Mouse (Mus musculus) frontal cortex, postnatal 14 days (tissue): ENCODE results near the gene Dhx9.
"Not testable (repeated sequence)": the region's sequence is repeated elsewhere in the genome, so short reads cannot be mapped to it uniquely, and the experiment has no call there.

ENCODE experiments used
- DNase-seq, 2 experiments: peaks; one replicate each; pipeline ENCODE4 v3.0.0; 2022; ENCODE audit warnings: low spot score in 2 of 2

The Dhx9 gene

DNA sequence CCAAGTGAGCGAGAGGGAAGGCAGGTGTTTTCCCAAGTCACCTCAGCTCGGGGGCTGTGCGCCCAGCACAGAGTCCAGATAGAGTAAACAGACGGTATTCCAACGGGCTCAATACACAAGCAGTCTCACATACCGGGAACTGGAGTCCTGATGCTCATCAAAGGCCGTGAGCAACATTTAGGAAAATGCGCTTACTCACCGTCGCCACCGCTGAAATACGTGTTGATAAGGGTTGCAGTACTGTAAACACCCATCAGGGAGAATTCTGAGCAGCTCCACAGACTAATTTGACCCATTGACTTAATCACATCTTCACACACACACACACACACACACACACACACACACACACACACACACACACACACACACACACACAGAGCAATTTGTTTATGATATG is 63.2 kb downstream of the Dhx9 start:
- no peak for DNase-seq

DNA sequence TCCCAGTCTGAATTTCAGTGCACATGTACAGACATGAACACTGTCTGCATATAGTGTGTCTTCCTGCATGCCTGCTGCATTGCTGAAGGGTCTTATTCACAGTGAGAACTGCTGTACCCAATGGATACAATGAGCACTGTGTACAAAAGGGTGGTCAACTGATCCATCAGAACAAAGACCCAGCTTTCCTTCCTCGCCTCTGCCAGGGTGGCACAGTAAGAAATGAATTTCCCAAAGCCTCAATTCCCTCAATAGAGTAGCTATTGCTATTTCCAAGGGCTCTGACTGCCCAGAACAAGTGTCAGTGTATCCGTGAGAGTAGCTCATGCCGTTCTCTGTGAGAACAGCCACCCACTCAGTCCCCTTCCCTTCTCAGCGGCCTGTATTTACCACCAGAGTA is 69.7 kb downstream of the Dhx9 start:
- not testable (repeated sequence) for DNase-seq

DNA sequence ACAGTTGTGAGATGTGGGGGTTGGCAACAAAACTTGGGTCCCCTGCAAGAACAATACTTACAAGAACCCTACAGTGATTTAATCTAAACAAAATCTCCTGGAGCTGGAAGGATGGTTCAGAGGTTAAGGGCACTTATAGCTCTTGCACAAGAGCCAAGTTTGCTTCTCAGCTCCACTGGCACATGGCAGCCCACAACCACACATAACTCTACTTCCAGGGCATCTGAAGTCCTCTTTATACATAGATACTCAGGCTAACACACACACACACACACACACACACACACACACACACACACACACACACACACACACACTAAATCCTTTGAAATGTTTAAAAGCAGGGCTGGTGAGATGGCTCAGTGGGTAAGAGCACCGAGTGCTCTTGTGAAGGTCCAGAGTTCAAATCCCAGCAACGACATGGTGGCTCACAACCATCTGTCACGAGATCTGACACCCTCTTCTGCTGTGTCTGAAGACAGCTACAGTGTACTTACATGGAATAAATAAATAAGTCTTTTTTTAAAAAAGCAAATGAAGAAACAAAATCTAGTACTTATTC is 71.1 kb downstream of the Dhx9 start:
- DNase-seq = not testable (repeated sequence)

DNA sequence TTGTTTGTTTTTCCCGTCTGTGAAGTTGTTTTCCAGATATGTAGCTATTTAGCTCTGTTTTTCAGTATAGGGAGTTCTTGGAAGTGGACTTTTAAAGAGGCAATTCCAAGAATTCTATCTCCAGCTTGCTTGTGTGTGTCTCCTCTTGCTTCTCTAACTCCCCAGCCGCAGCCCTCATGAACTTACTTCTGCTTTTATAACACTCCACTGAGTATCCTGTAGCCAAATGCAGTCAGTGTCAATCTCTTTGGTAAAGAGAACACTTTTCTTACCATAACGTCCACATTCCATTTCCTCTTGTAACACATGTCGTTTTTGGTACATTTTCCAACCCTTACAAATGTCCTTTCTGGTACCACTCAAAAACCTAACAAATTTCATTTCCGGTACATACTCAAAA is 71.7 kb downstream of the Dhx9 start:
- not testable (repeated sequence) for DNase-seq

DNA sequence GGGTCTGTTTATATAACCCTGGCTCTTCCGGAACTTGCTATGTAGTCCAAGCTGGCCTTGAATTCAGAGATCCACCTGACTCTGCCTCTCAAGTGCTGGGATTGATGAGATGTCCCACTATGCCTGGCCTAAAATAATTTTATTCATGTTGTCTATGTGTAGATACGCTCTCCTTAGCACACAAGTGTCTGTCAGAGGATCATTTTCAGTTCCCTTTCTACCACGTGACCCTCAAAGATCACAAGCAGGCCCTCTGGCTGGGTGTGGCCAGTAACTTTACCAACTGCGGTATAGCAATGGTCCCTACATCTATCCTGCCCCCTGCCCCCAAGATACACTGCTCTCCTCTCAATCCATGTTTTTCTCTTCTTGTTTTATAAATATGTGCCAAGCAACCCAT is 72.5 kb downstream of the Dhx9 start:
- peak; percentile 31 to 34 for DNase-seq

DNA sequence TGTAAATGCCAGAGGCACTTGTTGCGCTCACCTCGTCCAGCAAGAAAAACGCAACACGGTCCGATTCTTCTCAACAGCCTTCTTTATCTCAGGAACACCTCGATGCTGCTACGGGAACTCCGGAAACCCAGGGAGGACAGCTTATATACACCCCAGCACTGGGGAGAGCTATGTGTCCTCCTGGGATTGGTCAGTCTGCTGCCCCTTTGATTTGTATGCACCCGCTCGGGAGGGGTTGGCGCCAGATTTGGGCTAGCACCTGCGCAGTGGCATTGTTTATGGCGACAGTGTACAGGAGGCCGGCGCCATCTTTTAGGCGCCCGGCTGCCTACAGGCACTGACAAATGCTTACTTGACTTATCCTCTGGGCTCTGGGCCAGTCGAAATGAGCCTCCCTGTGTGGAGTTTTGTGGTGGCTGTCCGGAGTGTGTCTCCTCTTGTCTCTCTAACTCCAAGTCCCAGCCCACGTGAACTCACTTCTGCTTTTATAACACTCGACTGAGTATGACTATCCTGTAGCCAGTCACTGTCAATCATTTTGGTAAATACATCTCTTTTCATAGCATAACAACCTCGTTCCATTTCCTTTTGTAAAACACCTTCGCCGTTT is 73.2 kb downstream of the Dhx9 start:
- peak; percentile 64 to 86 for DNase-seq

DNA sequence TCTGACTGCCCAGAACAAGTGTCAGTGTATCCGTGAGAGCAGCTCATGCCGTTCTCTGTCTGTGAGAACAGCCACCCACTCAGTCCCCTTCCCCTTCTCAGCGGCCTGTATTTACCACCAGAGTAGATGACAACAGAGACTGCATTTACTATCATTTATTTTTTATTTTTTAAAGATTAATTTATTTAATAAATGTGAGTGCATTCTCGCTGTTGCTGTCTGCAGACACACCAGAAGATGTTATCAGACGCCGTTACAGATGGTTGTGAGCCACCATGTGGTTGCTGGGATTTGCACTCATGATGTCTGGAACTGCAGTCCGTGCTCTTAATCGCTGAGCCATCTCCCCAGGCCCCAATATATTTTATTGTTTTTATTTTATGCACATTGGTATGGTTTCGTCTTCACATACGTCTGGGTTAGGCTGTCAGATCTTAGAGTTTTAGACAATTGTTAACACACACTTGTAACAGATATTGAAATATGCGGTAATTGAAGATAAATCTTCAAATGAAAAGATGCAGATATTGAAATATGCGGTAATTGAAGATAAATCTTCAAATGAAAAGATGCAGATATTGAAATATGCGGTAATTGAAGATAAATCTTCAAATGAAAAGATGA is 74.0 kb downstream of the Dhx9 start:
- peak; percentile 29 to 38 for DNase-seq

DNA sequence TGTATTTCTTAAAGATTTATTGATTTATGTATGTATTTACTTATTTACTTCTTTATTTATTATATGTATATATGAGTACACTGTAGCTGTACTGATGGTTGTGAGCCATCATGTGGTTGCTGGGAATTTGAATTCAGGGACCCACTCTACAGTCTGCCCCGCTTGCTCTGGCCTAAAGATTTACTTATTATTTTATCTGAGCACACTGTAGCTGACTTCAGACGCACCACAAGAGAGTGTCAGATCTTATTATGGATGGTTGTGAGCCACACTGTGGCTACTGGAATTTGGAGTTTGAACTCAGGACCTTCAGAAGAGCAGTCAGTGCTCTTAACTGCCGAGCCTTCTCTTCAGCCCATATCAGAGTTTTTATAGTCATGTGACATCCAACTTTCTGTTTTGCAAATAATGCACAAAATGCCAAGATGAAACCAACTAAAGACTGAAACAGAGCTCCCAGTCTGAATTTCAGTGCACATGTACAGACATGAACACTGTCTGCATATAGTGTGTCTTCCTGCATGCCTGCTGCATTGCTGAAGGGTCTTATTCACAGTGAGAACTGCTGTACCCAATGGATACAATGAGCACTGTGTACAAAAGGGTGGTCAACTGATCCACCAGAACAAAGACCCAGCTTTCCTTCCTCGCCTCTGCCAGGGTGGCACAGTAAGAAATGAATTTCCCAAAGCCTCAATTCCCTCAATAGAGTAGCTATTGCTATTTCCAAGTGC is 74.6 kb downstream of the Dhx9 start:
- not testable (repeated sequence) for DNase-seq

DNA sequence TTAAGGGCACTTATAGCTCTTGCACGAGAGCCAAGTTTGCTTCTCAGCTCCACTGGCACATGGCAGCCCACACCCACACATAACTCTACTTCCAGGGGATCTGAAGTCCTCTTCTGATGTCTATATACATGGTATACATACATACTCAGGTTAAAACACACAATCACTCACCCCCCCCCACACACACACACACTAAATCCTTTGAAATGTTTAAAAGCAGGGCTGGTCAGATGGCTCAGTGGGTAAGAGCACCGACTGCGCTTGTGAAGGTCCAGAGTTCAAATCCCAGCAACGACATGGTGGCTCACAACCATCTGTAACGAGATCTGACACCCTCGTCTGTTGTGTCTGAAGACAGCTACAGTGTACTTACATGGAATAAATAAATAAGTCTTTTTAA is 75.7 kb downstream of the Dhx9 start:
- no peak for DNase-seq

DNA sequence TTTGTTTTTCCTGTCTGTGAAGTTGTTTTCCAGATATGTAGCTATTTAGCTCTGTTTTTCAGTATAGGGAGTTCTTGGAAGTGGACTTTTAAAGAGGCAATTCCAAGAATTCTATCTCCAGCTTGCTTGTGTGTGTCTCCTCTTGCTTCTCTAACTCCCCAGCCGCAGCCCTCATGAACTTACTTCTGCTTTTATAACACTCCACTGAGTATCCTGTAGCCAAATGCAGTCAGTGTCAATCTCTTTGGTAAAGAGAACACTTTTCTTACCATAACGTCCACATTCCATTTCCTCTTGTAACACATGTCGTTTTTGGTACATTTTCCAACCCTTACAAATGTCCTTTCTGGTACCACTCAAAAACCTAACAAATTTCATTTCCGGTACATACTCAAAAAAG is 76.5 kb downstream of the Dhx9 start:
- not testable (repeated sequence) for DNase-seq

DNA sequence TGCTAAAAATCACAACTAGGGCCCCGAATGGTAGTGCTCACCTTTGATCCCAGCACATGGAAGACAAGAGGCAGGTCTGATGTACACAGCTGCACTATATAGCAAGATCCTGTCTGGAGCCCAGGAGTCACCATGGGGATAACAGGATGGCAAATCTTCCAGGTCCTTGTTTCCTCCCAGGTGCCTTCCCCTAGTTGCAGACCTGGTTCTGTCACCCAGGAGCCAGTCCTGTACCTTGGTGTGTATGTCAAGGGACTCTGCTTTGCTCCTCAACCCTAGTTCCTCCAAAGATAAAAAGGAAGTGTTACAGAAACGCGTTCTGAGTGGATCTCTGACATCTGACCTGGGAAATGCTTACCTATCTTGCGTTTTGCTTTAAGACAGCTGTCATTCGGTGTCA is 79.2 kb downstream of the Dhx9 start:
- DNase-seq = not testable (repeated sequence)

DNA sequence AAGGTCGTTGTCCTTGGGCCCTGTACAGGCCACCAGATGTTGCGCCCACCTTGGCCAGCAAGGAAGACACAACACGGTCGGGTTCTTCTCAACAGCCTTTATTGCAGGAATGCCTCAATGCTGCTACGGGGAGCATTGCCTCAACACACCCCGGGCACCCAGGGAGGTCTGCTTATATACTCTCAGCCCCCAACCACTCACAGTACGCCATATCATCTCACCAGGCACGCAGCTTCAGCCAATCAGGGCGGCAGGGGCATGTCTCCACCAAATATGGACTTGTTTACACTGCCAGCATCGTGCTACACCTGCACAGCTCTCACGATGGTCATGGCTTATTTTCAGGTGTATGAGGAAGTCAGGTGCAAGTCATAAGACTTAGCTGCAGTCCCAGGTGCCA is 79.8 kb downstream of the Dhx9 start:
- not testable (repeated sequence) for DNase-seq
